Mouse (Mus musculus) thymus, postnatal 0 days (tissue): ENCODE results near the gene Sec22b. TPM values are rescaled to one million over a fixed set of nuclear protein-coding genes. Genes with fewer than 3 reads are reported as not detected.

Source experiments
- DNase-seq: peaks from one replicate; pipeline ENCODE4 v3.0.0-alpha.2; 2015; ENCODE audit warnings: low spot score
- polyA plus RNA-seq: library from polyadenylated mRNA; unstranded; fragments of >200 nt; fragmentation: Nextera tagmentation; extraction: Ambion mirVana; gene quantifications from 2 replicates; pipeline ENCODE4 v1.2.1, GENCODE M21; 2015

Sec22b gene
- polyA plus RNA-seq, result 108 and 112 TPM in 2 replicates

DNA sequence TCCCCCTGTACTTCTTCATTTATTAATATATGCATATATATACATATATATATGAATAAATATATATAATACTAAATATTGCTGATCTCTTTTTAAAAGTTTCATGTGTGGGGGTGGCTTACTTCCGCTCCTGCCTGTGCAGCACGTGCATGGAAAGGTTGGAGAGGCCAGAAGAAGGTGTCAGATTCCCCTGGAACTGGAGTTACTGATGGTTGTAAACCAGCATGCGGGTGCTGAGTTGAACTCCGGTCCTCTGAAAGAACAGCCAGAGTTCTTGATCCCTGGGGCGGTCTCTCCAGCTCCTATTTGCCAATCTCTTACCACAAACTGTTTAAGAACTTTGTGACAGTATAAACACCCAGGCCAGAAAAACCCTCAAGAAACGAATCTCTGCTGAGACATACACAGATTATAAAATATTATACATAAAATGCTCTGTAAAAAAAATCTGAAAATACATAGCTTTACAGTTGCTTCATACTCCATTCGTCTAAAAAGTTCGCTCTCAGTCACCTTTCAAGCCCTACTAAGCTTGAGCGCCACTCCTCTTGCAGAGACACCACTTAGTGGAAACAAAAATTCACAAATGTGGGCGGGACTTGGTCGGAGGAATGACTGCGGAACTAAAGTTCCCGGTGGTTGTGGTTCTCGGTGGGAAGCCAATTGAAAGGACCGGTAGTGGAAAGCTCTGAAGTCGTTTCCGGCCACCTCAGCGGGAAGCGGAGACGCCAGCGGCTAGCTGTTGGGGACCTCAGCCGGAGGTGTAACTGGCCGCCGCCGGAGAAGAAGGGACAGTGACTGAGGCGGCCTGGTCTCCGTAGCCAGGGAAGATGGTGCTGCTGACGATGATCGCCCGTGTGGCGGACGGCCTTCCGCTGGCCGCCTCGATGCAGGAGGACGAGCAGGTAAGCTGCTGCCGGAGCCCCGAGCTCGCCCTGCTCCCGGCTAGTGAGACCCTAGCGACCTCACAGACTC lies at the start of gene Sec22b:
Sec22b (plus strand) TSS at position 675 of the 975 bp plus-strand sequence.
- DNase-seq, result peak; percentile 92

GRCm38 (mm10) chr3:97851803-97852202 lies 49.2 kb upstream of the Sec22b start:
- no peak for DNase-seq

GRCm38 (mm10) chr3:97854575-97855384 lies 46.2 kb upstream of the Sec22b start:
- no peak for DNase-seq

GRCm38 (mm10) chr3:97859400-97859799 lies 41.6 kb upstream of the Sec22b start:
- no peak for DNase-seq

GRCm38 (mm10) chr3:97860820-97861451 lies 40.1 kb upstream of the Sec22b start:
- DNase-seq, result no peak

DNA sequence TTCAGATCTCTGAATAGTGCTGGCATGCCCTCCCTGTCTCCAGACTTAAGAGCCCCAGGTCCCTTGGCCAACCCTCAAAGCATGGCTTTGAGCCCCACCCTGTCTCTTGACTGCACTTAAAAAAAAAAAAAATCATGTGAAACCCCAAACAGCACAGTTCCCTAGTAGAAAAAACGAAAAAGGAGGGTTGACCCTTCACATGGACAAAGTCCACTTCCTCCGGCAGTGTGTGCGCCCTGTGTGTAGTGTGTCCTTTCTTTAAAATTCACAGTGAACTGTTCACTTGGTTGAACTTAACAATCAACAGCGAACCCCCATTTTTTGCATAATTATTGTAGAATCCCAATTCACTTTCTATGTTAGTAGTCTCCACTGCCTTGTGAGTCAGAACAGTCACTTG lies 34.3 kb upstream of the Sec22b start:
- no peak for DNase-seq

DNA sequence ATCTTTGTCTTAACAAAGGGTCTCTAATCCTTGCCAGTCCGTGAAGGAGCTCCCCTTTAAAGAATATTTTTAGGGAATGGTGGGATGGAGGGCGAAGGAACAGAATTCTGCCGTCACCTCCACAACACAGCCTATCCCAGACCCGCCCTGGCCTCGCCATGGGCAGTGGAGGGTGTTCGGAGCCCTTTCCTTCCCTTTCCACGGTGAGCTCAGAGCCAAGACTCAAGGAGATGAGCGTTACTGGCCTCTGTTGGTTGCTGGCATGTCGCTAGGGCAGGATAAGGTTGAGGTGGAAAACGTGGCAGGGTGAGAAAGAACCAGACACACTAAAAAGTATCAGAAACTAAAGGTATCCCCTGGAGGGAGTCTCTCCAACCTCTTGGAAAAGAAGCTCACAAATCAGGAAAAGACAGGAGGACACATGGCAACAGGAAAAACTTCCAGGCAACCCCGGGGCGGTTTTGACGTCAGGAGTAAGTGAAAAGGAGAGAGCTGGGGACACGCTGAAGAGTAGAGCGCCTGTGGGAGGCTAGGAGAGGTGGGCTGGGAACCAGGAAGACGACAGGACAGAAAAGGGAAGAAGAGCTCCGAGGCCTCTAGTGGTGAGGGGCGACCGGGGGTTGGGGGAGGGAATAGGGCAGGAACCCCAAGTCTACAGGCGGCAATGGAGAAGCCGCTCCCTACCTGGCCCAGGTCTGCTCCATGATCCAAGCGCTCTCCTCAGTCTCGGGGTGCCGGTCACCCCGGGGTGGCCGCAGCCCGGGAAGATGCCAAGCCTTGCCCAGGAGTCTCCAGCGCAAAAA lies 33.6 kb upstream of the Sec22b start:
- DNase-seq, result no peak

GRCm38 (mm10) chr3:97868024-97868689 lies 32.8 kb upstream of the Sec22b start:
- peak; percentile 57 for DNase-seq

DNA sequence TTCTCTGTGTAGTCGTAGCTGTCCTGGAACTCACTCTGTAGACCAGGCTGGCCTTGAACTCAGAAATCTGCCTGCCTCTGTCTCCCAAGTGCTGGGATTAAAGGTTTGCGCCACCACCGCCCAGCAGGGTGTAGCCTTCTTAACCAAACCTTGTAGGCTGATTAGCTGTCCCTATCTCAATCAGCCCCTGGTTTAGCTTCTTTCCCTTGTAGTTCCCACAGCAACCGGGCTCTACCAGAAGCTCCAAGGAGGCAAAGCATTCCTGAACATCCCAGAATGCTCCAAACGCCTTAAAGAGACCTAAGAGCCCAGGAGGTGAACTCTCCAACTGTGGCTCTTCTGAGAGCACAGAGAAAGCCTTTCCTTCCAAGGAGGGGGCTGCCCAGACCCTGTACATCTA lies 32.3 kb upstream of the Sec22b start:
- no peak for DNase-seq

GRCm38 (mm10) chr3:97869730-97870129 lies 31.3 kb upstream of the Sec22b start:
- no peak for DNase-seq

DNA sequence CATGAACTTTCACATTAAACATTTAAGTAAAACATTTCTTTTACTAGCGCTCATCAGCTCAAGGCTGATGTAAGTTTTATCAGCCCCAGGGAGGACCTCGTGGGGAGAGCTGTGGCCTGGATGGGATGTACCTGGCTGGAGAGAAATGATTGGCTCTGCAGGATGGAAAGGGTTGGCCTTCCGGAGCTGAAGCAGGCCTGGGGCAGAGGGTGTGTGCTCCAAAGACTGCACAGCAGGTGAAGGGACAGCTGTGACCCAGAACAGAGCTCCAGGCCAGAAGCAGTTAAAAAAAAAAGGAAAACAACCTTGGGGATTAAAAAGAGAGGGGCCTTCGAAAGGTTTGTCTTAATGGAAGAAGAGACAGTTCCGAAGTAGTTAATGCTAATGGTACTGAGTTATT lies 26.2 kb upstream of the Sec22b start:
- DNase-seq, result no peak

GRCm38 (mm10) chr3:97876259-97876658 lies 24.7 kb upstream of the Sec22b start:
- DNase-seq, result no peak

GRCm38 (mm10) chr3:97879222-97879621 lies 21.8 kb upstream of the Sec22b start:
- peak; percentile 72 for DNase-seq

DNA sequence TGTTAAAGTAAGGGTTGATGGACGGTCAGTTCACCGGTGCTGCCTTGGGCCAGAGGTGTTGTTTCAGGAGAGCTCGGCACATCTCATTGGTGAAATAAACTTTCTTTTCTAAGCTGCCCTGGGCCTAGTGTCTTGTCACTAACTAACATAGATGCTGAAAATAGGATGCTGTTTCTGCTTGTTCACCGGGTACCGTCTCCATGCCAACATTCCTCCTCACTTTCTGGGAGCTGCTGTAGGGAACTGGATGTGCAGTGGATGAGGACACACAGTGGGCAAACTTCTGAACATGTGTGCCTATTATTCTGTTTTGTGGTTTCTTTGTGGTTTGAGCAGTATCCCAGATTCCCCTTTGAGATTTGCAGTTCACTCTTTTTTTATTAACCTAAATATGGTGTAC lies 19.4 kb upstream of the Sec22b start:
- no peak for DNase-seq

- no peak for DNase-seq
Observed at GRCm38 (mm10) chr3:97887785-97888167, 13.2 kb upstream of the Sec22b start.

GRCm38 (mm10) chr3:97888168-97888901 lies 12.7 kb upstream of the Sec22b start, which contains the start of gene Pde4dip:
Gene Pde4dip (minus strand): TSS chr3:97888707.
- no peak for DNase-seq

GRCm38 (mm10) chr3:97890205-97890604 lies 10.8 kb upstream of the Sec22b start:
- DNase-seq, result no peak

DNA sequence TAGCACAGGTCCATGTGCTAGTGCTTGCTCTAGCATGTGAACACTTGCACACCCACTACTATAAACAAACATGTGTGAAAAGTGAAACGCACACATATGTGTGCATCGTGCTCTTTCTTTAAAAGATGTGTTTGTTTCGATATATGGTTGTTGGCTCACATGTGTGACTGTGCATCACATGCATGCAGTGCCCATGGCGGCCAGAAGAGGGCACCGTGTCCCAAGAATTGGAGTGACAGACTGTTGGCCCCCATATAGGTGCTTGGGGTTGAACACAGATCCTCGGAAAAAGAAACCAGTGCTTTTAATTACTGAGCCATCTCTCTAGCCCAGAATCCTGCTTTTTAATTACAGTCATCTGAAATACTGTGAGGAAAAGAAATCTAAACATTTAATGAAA lies 6.3 kb upstream of the Sec22b start:
- peak; percentile 27 for DNase-seq

DNA sequence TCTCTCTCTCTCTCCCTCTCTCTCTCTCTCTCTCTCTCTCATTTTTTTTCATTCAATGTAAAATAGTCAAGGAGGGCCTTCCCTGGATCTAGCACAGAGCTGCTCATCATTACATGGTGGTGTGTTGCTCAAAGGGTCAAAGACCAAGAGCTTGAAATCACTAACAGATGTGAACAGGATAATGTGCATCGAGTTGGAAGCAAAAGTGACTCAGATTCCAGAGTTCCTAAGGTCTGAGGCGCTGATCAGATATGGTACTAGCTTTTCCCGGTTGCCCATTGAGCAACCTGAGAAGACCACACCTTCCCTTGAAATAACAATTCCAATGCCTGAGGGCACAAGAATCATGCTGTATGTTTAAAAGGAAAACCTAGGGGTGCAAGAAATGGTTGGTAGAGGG lies 2.6 kb upstream of the Sec22b start:
- no peak for DNase-seq
